Mouse (Mus musculus) megakaryocyte, embryonic 14.5 days (primary cell): Measurements from ENCODE around the gene Cant1.

Experiments
- FLI1 ChIP-seq: IDR thresholded peaks from 2 replicates; pipeline ENCODE4 v1.6.1; 2012; ENCODE audit warnings: low read length, inconsistent platforms, mixed read lengths
- GATA1 ChIP-seq: IDR thresholded peaks from 3 replicates; pipeline ENCODE4 v1.6.1; 2012; ENCODE audit warnings: mixed read lengths, low read length, inconsistent platforms, borderline replicate concordance

DNA sequence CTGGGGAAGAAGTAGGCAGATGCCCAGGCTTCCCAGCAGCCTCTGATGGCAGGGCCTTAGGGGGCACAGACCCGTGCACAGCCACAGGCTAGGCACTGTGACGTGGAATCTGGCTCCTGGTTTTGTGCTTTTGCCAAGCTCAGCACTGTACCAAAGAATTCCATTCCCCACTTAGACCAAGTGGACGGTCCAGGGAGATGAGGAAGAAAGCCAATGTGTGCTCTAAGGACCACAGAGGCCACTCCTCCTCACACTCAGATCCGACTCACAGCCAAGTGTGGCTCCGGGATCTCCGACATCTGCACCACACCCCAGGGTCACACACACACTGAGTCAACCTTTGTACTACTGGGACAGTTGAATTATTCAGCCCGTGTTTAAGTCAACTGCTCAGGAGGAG, 2.8 kb downstream of the Cant1 start:
- TF ChIP-seq GATA1 (no peak), FLI1 (no peak)
